In genomic region chr3:51708746-51709411, GRCm38 (mm10) we compare ENCODE assay signal across 8 mouse cellular contexts. TPM values are rescaled to one million over a fixed set of nuclear protein-coding genes. Genes with fewer than 3 reads are reported as not detected.
DNase-seq lines count a peak whose midpoint lies in the region; ATAC-seq lines count a peak whose summit lies in the region.

No protein-coding gene starts in this region.

- 71% methylated on average over 21 of the region's 21 CpGs for WGBS in hindbrain, embryonic 11.5 days

- peak; percentile 72 for ATAC-seq in hindbrain, embryonic 11.5 days (ENCODE audit: low FRiP score)

- no peaks in the 10 kb centered on the region for H3K4me1 ChIP-seq in hindbrain, embryonic 11.5 days (replicated peaks; ENCODE audit: control insufficient read depth, insufficient read depth, low read length)

- no peak overlapping the region for H3K4me2 ChIP-seq in hindbrain, embryonic 11.5 days (replicated peaks; ENCODE audit: low read depth, low read length)

- no peak overlapping the region for H3K4me3 ChIP-seq in hindbrain, embryonic 11.5 days (ENCODE audit: low read depth, low read length)

- H3K9me3 ChIP-seq in hindbrain, embryonic 11.5 days (ENCODE audit: control insufficient read depth, low read length) = no peaks in the 10 kb centered on the region

- no peaks in the 10 kb centered on the region for H3K27me3 ChIP-seq in hindbrain, embryonic 11.5 days (ENCODE audit: control insufficient read depth, insufficient read depth, low read length)

- DNase-seq in NIH3T3 (ENCODE audit: low read depth) = peak; percentile 96
- DNase-seq in cerebellum, adult 18-20 months = peak; percentile 87 to 93
- DNase-seq in frontal cortex, postnatal 14 days (ENCODE audit: low spot score in 2 of 2) = peak; percentile 55 to 57
- peak; percentile 49 for DNase-seq in hindbrain, embryonic 11.5 days (ENCODE audit: low spot score)
- peak; percentile 55 to 70 for DNase-seq in layer of hippocampus, postnatal 10 days (ENCODE audit: low spot score in 2 of 2)
- peak; percentile 95 for DNase-seq in lung, postnatal 10 days
- DNase-seq in right cerebral cortex, postnatal 10 days (ENCODE audit: low spot score in 2 of 2) = peak; percentile 81 to 85
- DNase-seq in urinary bladder, postnatal 36 days (ENCODE audit: low spot score in 2 of 2) = peak; percentile 61 to 83

- H3K36me3 ChIP-seq in hindbrain, embryonic 11.5 days (ENCODE audit: control insufficient read depth, insufficient read depth, low read length) = no peaks in the 10 kb centered on the region

- no peak overlapping the region for H3K27ac ChIP-seq in hindbrain, embryonic 11.5 days (ENCODE audit: low read depth, low read length)

- H3K9ac ChIP-seq in hindbrain, embryonic 11.5 days (ENCODE audit: low read depth, low read length) = no peak overlapping the region

RNA-seq across cellular contexts. Expression of gene Mgst2, which starts 48.7 kb away (rescaled TPM):
- 0.09 TPM in 1 of 2 replicates, not detected in the other for polyA plus RNA-seq in hindbrain, embryonic 11.5 days (2014; fragmentation: Nextera tagmentation; extraction: Ambion mirVana)
- under 1 TPM; 0.60 to 0.87 TPM for total RNA-seq in layer of hippocampus, postnatal 10 days (2021)
